Mouse (Mus musculus) embryonic facial prominence, embryonic 11.5 days (tissue): ENCODE measurements around the gene Lalba. TPM values are rescaled to one million over a fixed set of nuclear protein-coding genes. Genes with fewer than 3 reads are reported as not detected.
A peak's percentile ranks its signal among the peaks of the same experiment; 100 is the strongest.
"Not testable (repeated sequence)": the region's sequence is repeated elsewhere in the genome, so short reads cannot be mapped to it uniquely, and the experiment has no call there.

ENCODE experiments used
- ATAC-seq: fragments of 200-750 bp; cut with Nextera tagmentation; replicated peaks from 2 replicates; pipeline ENCODE4 v1.8.0; 2017; ENCODE audit warnings: low read depth; ENCODE audit not compliant: insufficient number of reproducible peaks, low FRiP score, low TSS enrichment
- DNase-seq: peaks from one replicate; pipeline ENCODE4 v3.0.0-alpha.2; 2015; ENCODE audit warnings: low spot score
- H3K27ac ChIP-seq: fragments of 300-500 bp; sonication (generic); replicated peaks from 2 replicates; pipeline ENCODE4 v1.5.1; 2014; ENCODE audit warnings: mild to moderate bottlenecking, low read depth, low read length, control low read depth
- H3K27me3 ChIP-seq: fragments of 300-500 bp; sonication (generic); 2 replicates; pipeline ENCODE4 v1.6.1; 2014; ENCODE audit warnings: mild to moderate bottlenecking, low read length, moderate library complexity, mixed read lengths; ENCODE audit not compliant: control insufficient read depth, insufficient read depth
- H3K36me3 ChIP-seq: fragments of 300-500 bp; sonication (generic); replicated peaks from 2 replicates; pipeline ENCODE4 v1.6.1; 2014; ENCODE audit warnings: low read depth, mild to moderate bottlenecking, low read length, moderate library complexity, mixed read lengths; ENCODE audit not compliant: control insufficient read depth, insufficient read depth
- H3K4me1 ChIP-seq: fragments of 300-500 bp; sonication (generic); 2 replicates; pipeline ENCODE4 v1.6.1; 2014; ENCODE audit warnings: low read length, mixed read lengths; ENCODE audit not compliant: control insufficient read depth, insufficient read depth
- H3K4me2 ChIP-seq: fragments of 300-500 bp; sonication (generic); 2 replicates; pipeline ENCODE4 v1.6.1; 2014; ENCODE audit warnings: low read depth, mild to moderate bottlenecking, control low read depth, low read length, moderate library complexity
- H3K4me3 ChIP-seq: fragments of 300-500 bp; sonication (generic); 2 replicates; pipeline ENCODE4 v1.5.1; 2014; ENCODE audit warnings: low read depth, low read length, control low read depth
- H3K9ac ChIP-seq: fragments of 300-500 bp; sonication (generic); replicated peaks from 2 replicates; pipeline ENCODE4 v1.6.1; 2014; ENCODE audit warnings: mild to moderate bottlenecking, control low read depth, low read length
- H3K9me3 ChIP-seq: fragments of 300-500 bp; sonication (generic); replicated peaks from 2 replicates; pipeline ENCODE4 v1.6.1; 2016; ENCODE audit warnings: mild to moderate bottlenecking, low read length, inconsistent platforms, mixed read lengths; ENCODE audit not compliant: control insufficient read depth
- WGBS: fragments of 180-500 bp; shearing (Covaris S2); extraction: QIAGEN DNeasy Blood & Tissue Kit; methylation state at CpG from one replicate; pipeline ENCODE4 v1.1.7; 2014; 5-methylcytosine and 5-hydroxymethylcytosine counted together
- polyA plus RNA-seq: library from polyadenylated mRNA; unstranded; fragments of >200 nt; fragmentation: Nextera tagmentation; extraction: Ambion mirVana; gene quantifications from 2 replicates; pipeline ENCODE4 v1.2.1, GENCODE M21; 2014

Lalba gene
- polyA plus RNA-seq, 1 experiment from 2014 or later, result 0.38 TPM

GRCm38 (mm10) chr15:98514146-98514545 lies 31.6 kb upstream of the Lalba start:
- Histone ChIP-seq H3K27ac (no peak overlapping the region), H3K4me2 (no peak overlapping the region), H3K27me3 (no peaks in the 10 kb centered on the region), H3K4me3 (no peak overlapping the region), H3K4me1 (no peaks in the 10 kb centered on the region), H3K36me3 (peaks cover 4% of the 10 kb centered on the region; the same call in 1 of the 2 replicates), H3K9me3 (no peaks in the 10 kb centered on the region), H3K9ac (no peak overlapping the region)
- DNase-seq (no peak), ATAC-seq (no peak)
- 83% methylated on average over 8 of the region's 8 CpGs for WGBS

- DNase-seq, result not testable (repeated sequence)
These were observed 31.2 kb upstream of the Lalba start for GRCm38 (mm10) chr15:98513676-98514075.

GRCm38 (mm10) chr15:98512799-98513321 lies 30.3 kb upstream of the Lalba start:
- H3K27ac ChIP-seq, result no peak overlapping the region
- no peaks in the 10 kb centered on the region for H3K9me3 ChIP-seq
- 48% methylated on average over 17 of the region's 17 CpGs for WGBS
- DNase-seq, result no peak
- H3K36me3 ChIP-seq, result no peaks in the 10 kb centered on the region
- no peak overlapping the region for H3K9ac ChIP-seq
- H3K27me3 ChIP-seq, result no peaks in the 10 kb centered on the region
- H3K4me3 ChIP-seq, result no peak overlapping the region
- no peak overlapping the region for H3K4me2 ChIP-seq
- no peaks in the 10 kb centered on the region for H3K4me1 ChIP-seq
- ATAC-seq, result no peak

More at GRCm38 (mm10) chr15:98513676-98514075, 31.2 kb upstream of the Lalba start:
- H3K4me2 ChIP-seq, H3K4me1 ChIP-seq, ATAC-seq, H3K27ac ChIP-seq, H3K9ac ChIP-seq, H3K27me3 ChIP-seq, H3K4me3 ChIP-seq, H3K9me3 ChIP-seq, H3K36me3 ChIP-seq: not testable (repeated sequence)
- 78% methylated on average over 3 of the region's 3 CpGs for WGBS

- DNase-seq (no peak), ATAC-seq (no peak)
- Histone ChIP-seq H3K4me2 (no peak overlapping the region), H3K9me3 (no peaks in the 10 kb centered on the region), H3K9ac (no peak overlapping the region), H3K27ac (no peak overlapping the region), H3K36me3 (no peaks in the 10 kb centered on the region), H3K4me1 (no peaks in the 10 kb centered on the region), H3K27me3 (no peaks in the 10 kb centered on the region), H3K4me3 (no peak overlapping the region)
- 71% methylated on average over 8 of the region's 8 CpGs for WGBS
These were observed 29.7 kb upstream of the Lalba start for GRCm38 (mm10) chr15:98512232-98512631.

- Histone ChIP-seq H3K4me3 (no peak overlapping the region), H3K4me2 (no peak overlapping the region), H3K9me3 (no peaks in the 10 kb centered on the region), H3K36me3 (no peaks in the 10 kb centered on the region), H3K9ac (no peak overlapping the region), H3K27ac (no peak overlapping the region), H3K4me1 (no peaks in the 10 kb centered on the region), H3K27me3 (no peaks in the 10 kb centered on the region)
- ATAC-seq, result no peak
- WGBS, result 66% methylated on average over 13 of the region's 13 CpGs
- DNase-seq, result no peak
These were observed 28.9 kb upstream of the Lalba start for GRCm38 (mm10) chr15:98511386-98511928.

GRCm38 (mm10) chr15:98510438-98511385 lies 28.2 kb upstream of the Lalba start:
- DNase-seq, result peak; percentile 90
- 28% methylated on average over 25 of the region's 25 CpGs for WGBS
- H3K4me3 ChIP-seq, result no peak overlapping the region

GRCm38 (mm10) chr15:98509387-98509786 lies 26.9 kb upstream of the Lalba start:
- DNase-seq (no peak), ATAC-seq (no peak)
- no peak overlapping the region for H3K9ac ChIP-seq
- H3K27ac ChIP-seq, result no peak overlapping the region
- no peaks in the 10 kb centered on the region for H3K9me3 ChIP-seq
- H3K4me3 ChIP-seq, result no peak overlapping the region
- 62% methylated on average over 2 of the region's 2 CpGs for WGBS
- no peaks in the 10 kb centered on the region for H3K36me3 ChIP-seq
- no peak overlapping the region for H3K4me2 ChIP-seq
- H3K4me1 ChIP-seq, result no peaks in the 10 kb centered on the region
- no peaks in the 10 kb centered on the region for H3K27me3 ChIP-seq

More at GRCm38 (mm10) chr15:98510438-98511385, 28.2 kb upstream of the Lalba start:
- peak overlapping the region; percentile 34 for H3K4me2 ChIP-seq
- ATAC-seq, result no peak; the same call in 1 of the 2 replicates
- no peak overlapping the region for H3K27ac ChIP-seq
- H3K27me3 ChIP-seq, result no peaks in the 10 kb centered on the region
- no peaks in the 10 kb centered on the region for H3K36me3 ChIP-seq
- no peaks in the 10 kb centered on the region for H3K4me1 ChIP-seq
- no peak overlapping the region for H3K9ac ChIP-seq
- no peaks in the 10 kb centered on the region for H3K9me3 ChIP-seq

GRCm38 (mm10) chr15:98507321-98507720 lies 24.8 kb upstream of the Lalba start:
- no peaks in the 10 kb centered on the region for H3K4me1 ChIP-seq
- no peaks in the 10 kb centered on the region for H3K36me3 ChIP-seq
- 92% methylated on average over 6 of the region's 6 CpGs for WGBS
- H3K4me2 ChIP-seq, result no peak overlapping the region
- DNase-seq, result no peak
- no peak overlapping the region for H3K9ac ChIP-seq
- H3K4me3 ChIP-seq, result no peak overlapping the region
- no peaks in the 10 kb centered on the region for H3K9me3 ChIP-seq
- ATAC-seq, result no peak
- H3K27me3 ChIP-seq, result no peaks in the 10 kb centered on the region
- no peak overlapping the region for H3K27ac ChIP-seq
